Mouse (Mus musculus) olfactory bulb, adult 2 months (tissue): ENCODE data around the gene Kif13a.

Experiments
- CTCF ChIP-seq: fragments of 200-500 bp; IDR thresholded peaks from 2 replicates; pipeline ENCODE4 v1.5.1; 2012; ENCODE audit warnings: low read depth, mild to moderate bottlenecking, low read length, moderate library complexity; ENCODE audit not compliant: insufficient read depth
- POLR2A ChIP-seq: fragments of 200-500 bp; IDR thresholded peaks from 2 replicates; pipeline ENCODE4 v1.6.1; 2012; ENCODE audit warnings: mild to moderate bottlenecking, low read depth, low read length, moderate library complexity; ENCODE audit not compliant: insufficient read depth

DNA sequence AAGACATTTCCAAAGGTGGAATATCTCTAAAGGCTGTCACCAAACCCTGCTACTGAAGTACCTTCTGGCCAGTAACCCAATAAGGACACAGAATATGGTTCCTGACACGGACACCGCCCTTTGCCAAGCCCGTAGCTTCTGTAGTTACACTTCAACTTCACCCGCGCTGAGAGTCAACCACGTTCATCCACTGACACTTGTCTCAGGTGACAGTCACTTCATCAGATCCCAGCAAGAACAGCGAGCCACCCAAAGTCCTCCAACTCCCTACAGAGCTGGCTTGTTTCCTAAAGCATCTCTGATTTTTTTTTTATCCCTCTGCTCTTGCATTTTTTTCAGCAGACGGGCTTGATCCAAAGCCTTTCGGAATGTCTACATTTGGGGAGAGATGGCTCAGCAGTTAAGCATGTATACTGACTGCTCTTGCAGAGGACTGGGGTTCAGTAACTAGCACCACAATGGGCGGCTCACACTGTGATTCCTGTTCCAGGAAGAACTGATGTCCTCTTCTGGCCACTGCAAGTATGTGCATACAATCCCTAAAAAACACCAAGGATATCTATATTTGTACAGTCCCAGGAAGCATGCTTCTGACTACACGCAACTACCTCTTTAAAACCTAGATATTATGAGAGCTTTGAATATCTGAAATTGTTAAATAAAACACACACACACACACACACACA, 28.7 kb downstream of the Kif13a start:
- TF ChIP-seq POLR2A (no peak), CTCF (no peak)
